Mouse (Mus musculus) left cerebral cortex, postnatal 14 days (tissue): ENCODE measurements around the gene Lysmd1. TPM values are rescaled to one million over a fixed set of nuclear protein-coding genes. Genes with fewer than 3 reads are reported as not detected.
A peak's percentile ranks its signal among the peaks of the same experiment; 100 is the strongest.

ENCODE experiments used
- DNase-seq, 2 experiments: peaks; one replicate each; pipeline ENCODE4 v3.0.0; 2021 to 2022; ENCODE audit warnings: low spot score in 2 of 2, mixed read lengths in 1 of 2
- intact Hi-C: fragments of 180-260 bp; cut with DNase I; formaldehyde crosslinking; loops from one replicate; pipeline ENCODE4 v1.15.1; 2025
- total RNA-seq, 2 experiments: library from RNA; stranded (reverse); gene quantifications; 2 replicates each; pipeline ENCODE4 v1.2.3; 2021

Lysmd1 gene
- total RNA-seq, 2 experiments from 2014 or later: 19.2 to 20.7 TPM

DNA sequence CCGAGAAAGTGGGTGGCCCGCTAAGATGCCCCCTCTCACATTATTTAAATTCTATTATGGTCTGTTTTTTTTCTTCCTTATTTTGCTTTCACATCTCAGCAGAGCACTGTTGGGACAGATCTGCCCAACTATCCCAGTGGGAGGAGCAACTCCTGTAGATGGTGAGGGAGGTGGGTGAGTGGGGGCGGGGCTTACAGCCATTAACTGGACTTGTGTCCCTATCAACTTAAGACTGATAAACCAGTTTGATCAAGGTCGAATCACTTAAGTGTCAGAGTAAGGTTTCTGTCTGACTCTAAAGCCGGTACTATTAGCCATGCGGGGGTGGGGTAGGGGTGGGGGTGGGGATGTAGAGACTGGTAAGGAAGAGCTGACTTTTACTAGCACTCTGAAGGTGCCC is 1.1 kb downstream of the Lysmd1 start:
- peak; percentile 48 to 54 for DNase-seq

DNA sequence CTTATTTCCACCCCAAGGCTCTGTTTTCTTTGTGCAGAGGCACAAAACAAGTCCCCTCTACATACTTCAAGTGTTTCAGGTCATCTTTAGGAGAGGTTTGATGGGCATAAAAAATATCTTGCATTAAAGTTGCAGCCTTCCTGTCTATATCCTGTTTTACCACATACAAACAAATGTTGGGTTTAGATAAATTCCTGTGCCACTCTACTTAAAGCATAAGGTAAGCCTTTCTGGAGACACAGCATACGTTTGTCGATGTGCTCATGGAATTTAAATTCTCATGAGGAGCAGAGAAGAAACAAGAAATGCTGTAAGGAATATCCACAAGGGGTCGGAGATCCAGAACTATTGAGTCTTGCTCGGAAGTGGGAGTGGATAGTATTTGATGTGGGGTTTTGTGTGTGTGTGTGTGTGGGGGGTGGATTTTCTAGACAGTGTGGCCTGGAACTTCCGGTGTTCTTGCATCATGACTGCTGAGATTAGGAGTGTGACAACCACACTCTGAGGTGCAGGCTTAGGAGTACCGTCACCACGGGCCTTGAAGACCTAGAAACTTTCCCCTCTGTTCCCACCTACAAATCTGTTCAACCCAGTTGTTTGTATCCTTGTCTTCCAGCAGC is 1.7 kb downstream of the Lysmd1 start:
- no peak for DNase-seq
- intact Hi-C loops: no loop called here

More for the DNA sequence above, 1.1 kb downstream of the Lysmd1 start:
- intact Hi-C loops: no loop called here

DNA sequence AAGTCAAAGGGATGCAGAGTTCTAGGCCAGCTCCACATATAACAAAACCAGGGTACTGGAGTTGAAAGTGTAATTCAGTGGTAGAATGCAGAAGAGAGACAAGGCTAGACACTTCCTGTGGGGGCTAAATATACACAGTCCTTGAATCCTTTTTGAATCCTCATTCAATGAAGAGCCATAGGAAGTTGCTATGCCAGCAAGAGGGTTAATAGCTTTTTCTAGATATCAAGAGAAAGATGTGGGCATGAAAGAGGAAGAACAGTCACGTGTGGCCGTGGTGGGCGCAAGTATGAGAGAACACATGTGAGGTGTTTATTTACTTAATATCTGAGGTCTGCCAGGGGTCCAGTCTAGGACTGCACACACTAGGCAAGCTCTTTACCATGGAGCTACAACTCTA is 2.4 kb downstream of the Lysmd1 start:
- DNase-seq: no peak
- intact Hi-C loops: no loop called here

- intact Hi-C loops: loop anchor here (5.0 kb wide), 1 partner anchor 123 kb away; no protein-coding TSS in a partner anchor
- DNase-seq: no peak
These were observed 5.8 kb downstream of the Lysmd1 start for GRCm38 (mm10) chr3:95139586-95140288.

GRCm38 (mm10) chr3:95140289-95140595 is 6.4 kb downstream of the Lysmd1 start:
- intact Hi-C loops: loop anchor here (5.0 kb wide), 1 partner anchor 122 kb away; no protein-coding TSS in a partner anchor
- no peak for DNase-seq

GRCm38 (mm10) chr3:95140795-95141194 is 6.9 kb downstream of the Lysmd1 start:
- no peak for DNase-seq
- intact Hi-C loops: loop anchor here (5.0 kb wide), 1 partner anchor 122 kb away; no protein-coding TSS in a partner anchor

- DNase-seq: no peak
- intact Hi-C loops: loop anchor here (5.0 kb wide), 1 partner anchor 121 kb away; no protein-coding TSS in a partner anchor
These were observed 7.6 kb downstream of the Lysmd1 start for GRCm38 (mm10) chr3:95141474-95141873.

- no peak for DNase-seq
- intact Hi-C loops: loop anchor here (2.0 to 5.0 kb wide), 2 partner anchors 75 to 120 kb away; partner anchors contain the start of gene Gabpb2
These were observed 8.2 kb downstream of the Lysmd1 start, which contains the start of gene Tnfaip8l2 for GRCm38 (mm10) chr3:95141952-95142616. TSS of gene Tnfaip8l2 (minus strand) at chr3:95142360.

DNA sequence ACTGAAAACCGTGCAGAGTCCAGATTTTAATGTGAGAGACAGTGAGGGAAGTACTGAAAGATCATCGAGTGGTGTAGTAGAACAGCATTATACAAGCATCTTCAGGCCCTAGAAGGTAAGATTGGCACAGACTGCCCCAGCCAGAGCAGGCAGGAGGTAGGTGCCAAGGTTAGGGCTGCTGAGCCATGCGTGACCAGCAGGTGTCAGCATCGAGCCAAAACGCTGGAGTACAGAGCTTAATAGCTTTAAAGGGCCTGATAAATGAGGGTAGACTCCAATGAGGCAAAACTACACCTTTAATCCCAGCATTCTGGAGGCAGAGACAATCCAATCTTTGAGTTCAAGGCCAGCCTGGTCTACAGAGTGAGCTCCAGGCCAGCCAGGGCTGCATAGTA is 8.7 kb downstream of the Lysmd1 start:
- peak; percentile 73 to 88 for DNase-seq
- intact Hi-C loops: loop anchor here (2.0 to 5.0 kb wide), 2 partner anchors 74 to 120 kb away; partner anchors contain the start of gene Gabpb2

DNA sequence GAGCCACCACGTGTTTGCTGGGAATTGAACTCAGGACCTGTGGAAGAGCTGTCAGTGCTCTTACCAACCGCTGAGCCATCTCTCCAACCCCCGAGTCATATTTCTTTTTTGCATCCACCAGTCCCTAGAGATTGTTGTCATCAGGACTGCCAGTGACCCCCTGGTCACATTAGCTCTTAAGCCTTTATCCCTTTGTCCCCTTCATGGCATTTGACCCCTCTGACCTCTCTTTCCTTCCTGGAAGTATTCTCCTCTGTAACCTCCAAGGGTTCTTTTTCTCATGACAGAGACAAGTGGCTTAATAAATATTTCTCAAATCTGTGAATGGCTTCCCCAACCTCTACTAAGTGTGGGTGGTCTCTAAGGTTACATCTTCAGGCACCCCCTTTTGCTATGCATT is 14.0 kb downstream of the Lysmd1 start:
- DNase-seq: no peak
- intact Hi-C loops: no loop called here

DNA sequence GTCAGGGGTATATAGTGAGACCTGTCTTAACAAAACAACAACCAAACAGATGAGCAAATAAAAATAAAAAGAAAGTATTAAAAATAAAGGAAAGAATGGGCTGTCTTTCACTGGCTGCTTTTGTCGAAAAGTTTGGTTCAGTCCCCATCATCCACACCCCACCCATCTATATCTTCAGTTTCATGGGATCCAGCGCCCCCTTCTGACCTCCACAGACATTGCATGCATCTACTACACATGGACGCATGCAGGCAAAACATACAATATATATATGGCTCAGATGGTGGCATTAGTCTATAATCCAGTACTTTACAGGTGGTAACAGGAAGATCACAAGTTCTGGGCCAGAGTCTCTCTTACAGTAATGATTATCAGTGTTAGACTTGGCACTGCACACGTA is 20.0 kb downstream of the Lysmd1 start:
- peak in 1 of 2 experiments; percentile 53 for DNase-seq
- intact Hi-C loops: no loop called here

GRCm38 (mm10) chr3:95159511-95159986 is 25.7 kb downstream of the Lysmd1 start:
- no peak for DNase-seq
- intact Hi-C loops: no loop called here

DNA sequence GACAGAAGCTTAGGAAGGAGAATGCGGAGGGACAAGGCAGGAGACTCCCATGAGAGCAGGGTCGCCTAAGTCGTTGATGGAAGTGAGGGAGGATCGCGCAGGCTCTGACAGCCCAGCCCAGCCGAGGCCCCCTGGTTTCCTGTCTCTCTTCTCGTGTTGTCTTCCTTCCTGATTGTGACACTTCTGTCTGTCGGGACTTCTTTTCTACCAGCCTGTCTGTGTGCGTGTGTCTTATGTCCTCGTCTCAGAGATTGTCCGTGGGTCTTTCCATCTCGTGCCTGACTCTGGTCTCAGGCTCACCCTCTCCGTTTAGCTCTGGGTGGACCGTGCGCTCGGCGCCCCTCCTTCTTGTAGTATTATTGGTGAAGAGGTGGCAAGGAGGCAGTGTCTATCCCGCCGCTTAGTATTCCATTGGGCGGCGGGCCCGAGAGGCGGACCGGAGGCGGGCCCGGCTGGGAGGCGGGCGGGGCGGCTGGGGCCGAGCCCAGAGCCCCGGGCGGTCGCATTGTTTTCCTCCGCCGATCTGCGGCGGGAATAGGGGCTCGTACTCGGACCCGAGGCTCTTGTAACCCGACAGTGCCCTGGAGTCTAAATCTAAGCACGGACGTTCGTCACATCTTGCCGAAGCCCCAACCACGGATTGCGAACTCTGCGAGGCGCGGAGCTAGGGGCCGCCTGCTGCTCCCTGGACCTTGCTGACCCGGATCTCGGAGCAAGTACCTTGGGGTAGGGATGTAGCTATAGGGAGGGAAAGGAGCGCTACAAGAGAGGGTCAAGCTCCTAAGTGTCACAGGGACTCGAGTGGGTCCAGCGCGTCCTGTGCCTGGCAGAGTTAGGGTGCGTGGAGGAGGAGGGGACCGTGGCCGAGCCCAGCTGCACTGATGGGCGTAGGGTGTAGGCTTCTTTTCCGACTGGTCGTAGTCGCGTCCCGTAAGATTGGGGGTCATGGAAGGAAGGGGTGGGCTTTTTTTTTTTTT is 26.4 kb downstream of the Lysmd1 start, which contains the start of gene Sema6c:
TSS of gene Sema6c (plus strand) at position 471 of the 977 bp plus-strand sequence.
- DNase-seq: peak; percentile 89 to 91
- intact Hi-C loops: loop anchor here (5.0 kb wide), 1 partner anchor 57 kb away; the partner anchor contains the start of gene Gabpb2

- intact Hi-C loops: loop anchor here (5.0 kb wide), 1 partner anchor 56 kb away; the partner anchor contains the start of gene Gabpb2
- no peak for DNase-seq
These were observed 27.2 kb downstream of the Lysmd1 start for GRCm38 (mm10) chr3:95161041-95161551.

- intact Hi-C loops: loop anchor here (5.0 kb wide), 1 partner anchor 56 kb away; the partner anchor contains the start of gene Gabpb2
- no peak for DNase-seq
These were observed 27.9 kb downstream of the Lysmd1 start for GRCm38 (mm10) chr3:95161618-95162344.

DNA sequence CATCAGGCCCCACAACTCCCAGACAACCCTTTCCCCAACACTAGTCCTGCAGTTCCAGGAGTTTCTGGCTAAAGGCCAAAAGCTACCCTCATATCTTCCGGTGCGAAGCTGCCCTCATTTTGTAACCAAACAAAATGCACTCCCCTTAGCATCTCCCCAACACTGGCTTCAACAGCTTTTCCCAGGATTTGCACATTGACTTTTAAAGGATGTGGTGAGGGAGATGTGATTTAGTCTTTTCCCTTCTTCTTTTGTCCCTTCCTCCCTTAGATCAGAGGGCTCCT is 28.4 kb downstream of the Lysmd1 start:
- intact Hi-C loops: loop anchor here (5.0 kb wide), 1 partner anchor 55 kb away; the partner anchor contains the start of gene Gabpb2

DNA sequence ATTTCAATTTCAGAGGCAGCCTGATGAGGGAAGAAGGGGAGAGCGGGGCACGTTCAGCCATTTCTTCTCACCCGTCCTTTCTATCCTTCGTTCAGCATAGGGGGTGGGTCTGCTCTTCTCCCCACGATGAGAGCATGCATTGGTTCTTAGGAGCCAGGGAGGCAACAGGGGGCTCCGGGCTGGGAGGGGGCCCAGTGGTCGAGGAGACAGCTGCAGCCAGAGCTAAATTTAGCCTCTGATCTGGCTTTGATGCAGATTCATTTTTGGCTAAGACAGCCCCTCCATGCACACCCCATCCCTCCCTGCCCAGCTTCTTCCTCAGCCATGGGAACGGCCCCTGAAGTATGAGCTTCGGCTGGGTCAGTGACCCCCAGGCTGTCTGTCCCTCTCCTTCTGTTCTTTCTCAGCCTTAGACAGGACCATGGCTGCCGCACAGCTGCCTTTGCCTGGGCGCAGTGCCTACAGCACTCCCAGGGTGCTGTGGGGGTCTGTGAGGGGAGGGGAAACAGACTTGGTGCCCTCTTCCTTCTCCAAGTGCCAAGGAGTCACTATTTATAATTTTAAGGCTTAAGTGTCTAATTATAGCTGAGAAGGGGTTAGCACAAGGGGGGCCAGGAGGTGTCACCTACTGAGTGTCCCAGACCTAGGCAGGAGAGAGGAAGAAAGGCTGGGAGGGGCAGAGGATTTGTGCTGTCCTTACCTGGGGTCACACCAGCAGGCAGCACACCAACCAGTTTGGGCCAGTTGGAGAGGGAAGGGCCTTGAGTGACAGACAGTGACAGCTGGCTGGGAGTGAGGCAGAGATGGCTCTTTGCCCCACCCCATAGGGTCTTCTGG is 29.7 kb downstream of the Lysmd1 start:
- intact Hi-C loops: loop anchor here (5.0 kb wide), 1 partner anchor 54 kb away; the partner anchor contains the start of gene Gabpb2
- no peak for DNase-seq

More for the DNA sequence above, 28.4 kb downstream of the Lysmd1 start:
- no peak for DNase-seq
